Mouse (Mus musculus) heart, embryonic 13.5 days (tissue): Measurements from ENCODE around the gene Prdm5. TPM values are rescaled to one million over a fixed set of nuclear protein-coding genes. Genes with fewer than 3 reads are reported as not detected.

Source experiments
- ATAC-seq: fragments of 200-750 bp; cut with Nextera tagmentation; 2 replicates; pipeline ENCODE4 v1.8.0; 2017; ENCODE audit warnings: moderate TSS enrichment; ENCODE audit not compliant: insufficient number of reproducible peaks, low FRiP score, low TSS enrichment; ENCODE audit errors: extremely low read depth
- H3K27ac ChIP-seq: fragments of 300-500 bp; sonication (generic); replicated peaks from 2 replicates; pipeline ENCODE4 v1.5.1; 2015; ENCODE audit warnings: moderate library complexity, mild to moderate bottlenecking, inconsistent platforms
- H3K27me3 ChIP-seq: fragments of 300-500 bp; sonication (generic); replicated peaks from 2 replicates; pipeline ENCODE4 v1.6.1; 2015; ENCODE audit warnings: mild to moderate bottlenecking, inconsistent platforms
- H3K36me3 ChIP-seq: fragments of 300-500 bp; sonication (generic); 2 replicates; pipeline ENCODE4 v1.6.1; 2015; ENCODE audit warnings: mild to moderate bottlenecking, inconsistent platforms
- H3K4me1 ChIP-seq: fragments of 300-500 bp; sonication (generic); 2 replicates; pipeline ENCODE4 v1.6.1; 2015; ENCODE audit warnings: inconsistent platforms
- H3K4me2 ChIP-seq: fragments of 300-500 bp; sonication (generic); 2 replicates; pipeline ENCODE4 v1.6.1; 2015; ENCODE audit warnings: inconsistent platforms, mild to moderate bottlenecking, moderate library complexity
- H3K4me3 ChIP-seq: fragments of 300-500 bp; sonication (generic); 2 replicates; pipeline ENCODE4 v1.5.1; 2015; ENCODE audit warnings: moderate library complexity, mild to moderate bottlenecking, inconsistent platforms
- H3K9ac ChIP-seq: fragments of 300-500 bp; sonication (generic); 2 replicates; pipeline ENCODE4 v1.6.1; 2015; ENCODE audit warnings: inconsistent platforms, mild to moderate bottlenecking, moderate library complexity
- H3K9me3 ChIP-seq: fragments of 300-500 bp; sonication (generic); 2 replicates; pipeline ENCODE4 v1.6.1; 2016; ENCODE audit warnings: inconsistent platforms
- WGBS: fragments of 180-500 bp; shearing (Covaris S2); methylation state at CpG from one replicate; pipeline ENCODE4 v1.1.7; 2015; ENCODE audit warnings: mixed read lengths; 5-methylcytosine and 5-hydroxymethylcytosine counted together
- polyA plus RNA-seq: library from polyadenylated mRNA; unstranded; fragments of >200 nt; fragmentation: Nextera tagmentation; extraction: Ambion mirVana; gene quantifications from 2 replicates; pipeline ENCODE4 v1.2.1, GENCODE M21; 2015

Prdm5 gene
- polyA plus RNA-seq, 1 experiment from 2014 or later: 12.6 TPM

GRCm38 (mm10) chr6:65773566-65773965 lies 5.2 kb upstream of the Prdm5 start:
- no peak for ATAC-seq
- H3K27me3 ChIP-seq: no peaks in the 10 kb centered on the region
- H3K36me3 ChIP-seq: no peaks in the 10 kb centered on the region
- no peak overlapping the region for H3K27ac ChIP-seq
- no peak overlapping the region for H3K4me3 ChIP-seq
- H3K9ac ChIP-seq: no peak overlapping the region
- H3K4me2 ChIP-seq: no peak overlapping the region
- 0 out of 2 replicates have a peak, but pooled peaks cover 6% of the 10 kb centered on the region for H3K4me1 ChIP-seq
- WGBS: 77% methylated on average over 4 of the region's 4 CpGs
- H3K9me3 ChIP-seq: no peaks in the 10 kb centered on the region

- Histone ChIP-seq H3K9ac (peak overlapping the region; percentile 91), H3K36me3 (no peaks in the 10 kb centered on the region), H3K27me3 (no peaks in the 10 kb centered on the region), H3K4me3 (peak overlapping the region; percentile 78), H3K27ac (0 out of 2 replicates have a peak overlapping the region, but pooled peaks have one; percentile 44), H3K4me2 (peak overlapping the region; percentile 81), H3K9me3 (no peaks in the 10 kb centered on the region), H3K4me1 (peaks cover 30% of the 10 kb centered on the region)
- no peak for ATAC-seq
- WGBS: 79% methylated on average over 4 of the region's 4 CpGs
Measured at GRCm38 (mm10) chr6:65779689-65780233, 973 bp downstream of the Prdm5 start.

GRCm38 (mm10) chr6:65781441-65781840 lies 2.7 kb downstream of the Prdm5 start:
- Histone ChIP-seq H3K9me3 (no peaks in the 10 kb centered on the region), H3K4me3 (no peak overlapping the region), H3K36me3 (no peaks in the 10 kb centered on the region), H3K4me1 (peaks cover 30% of the 10 kb centered on the region), H3K27me3 (no peaks in the 10 kb centered on the region), H3K27ac (no peak overlapping the region), H3K4me2 (no peak overlapping the region), H3K9ac (no peak overlapping the region)
- no peak for ATAC-seq
- WGBS: 68% methylated on average over 7 of the region's 7 CpGs

GRCm38 (mm10) chr6:65783670-65784069 lies 4.9 kb downstream of the Prdm5 start:
- no peaks in the 10 kb centered on the region for H3K27me3 ChIP-seq
- ATAC-seq: no peak
- no peak overlapping the region for H3K4me2 ChIP-seq
- H3K36me3 ChIP-seq: no peaks in the 10 kb centered on the region
- H3K4me1 ChIP-seq: peaks cover 22% of the 10 kb centered on the region
- WGBS: 71% methylated on average over 1 of the region's 1 CpGs
- no peak overlapping the region for H3K27ac ChIP-seq
- H3K4me3 ChIP-seq: no peak overlapping the region
- H3K9ac ChIP-seq: no peak overlapping the region
- H3K9me3 ChIP-seq: no peaks in the 10 kb centered on the region

GRCm38 (mm10) chr6:65792923-65793322 lies 14.1 kb downstream of the Prdm5 start:
- no peak overlapping the region for H3K27ac ChIP-seq
- peaks cover 17% of the 10 kb centered on the region for H3K36me3 ChIP-seq
- H3K4me3 ChIP-seq: no peak overlapping the region
- H3K27me3 ChIP-seq: no peaks in the 10 kb centered on the region
- no peaks in the 10 kb centered on the region for H3K4me1 ChIP-seq
- no peak overlapping the region for H3K9ac ChIP-seq
- no peak overlapping the region for H3K4me2 ChIP-seq
- no peaks in the 10 kb centered on the region for H3K9me3 ChIP-seq
- WGBS: 63% methylated on average over 2 of the region's 2 CpGs
- ATAC-seq: no peak

- Histone ChIP-seq H3K4me2 (no peak overlapping the region), H3K4me3 (no peak overlapping the region), H3K9me3 (no peaks in the 10 kb centered on the region), H3K27me3 (no peaks in the 10 kb centered on the region), H3K36me3 (peaks cover 24% of the 10 kb centered on the region), H3K27ac (no peak overlapping the region), H3K4me1 (no peaks in the 10 kb centered on the region), H3K9ac (no peak overlapping the region)
- 84% methylated on average over 3 of the region's 3 CpGs for WGBS
- no peak for ATAC-seq
Measured at GRCm38 (mm10) chr6:65796552-65796951, 17.8 kb downstream of the Prdm5 start.

- H3K4me3 ChIP-seq: no peak overlapping the region
- 0 out of 2 replicates have a peak, but pooled peaks cover under 1% of the 10 kb centered on the region for H3K4me1 ChIP-seq
- H3K9ac ChIP-seq: no peak overlapping the region
- peaks cover 24% of the 10 kb centered on the region for H3K36me3 ChIP-seq
- no peaks in the 10 kb centered on the region for H3K27me3 ChIP-seq
- no peaks in the 10 kb centered on the region for H3K9me3 ChIP-seq
- no peak overlapping the region for H3K4me2 ChIP-seq
- H3K27ac ChIP-seq: no peak overlapping the region
- WGBS: 70% methylated on average over 2 of the region's 2 CpGs
- no peak for ATAC-seq
Measured at GRCm38 (mm10) chr6:65797276-65797675, 18.5 kb downstream of the Prdm5 start.

- WGBS: 87% methylated on average over 3 of the region's 3 CpGs
- H3K9me3 ChIP-seq: no peaks in the 10 kb centered on the region
- 0 out of 2 replicates have a peak, but pooled peaks cover 3% of the 10 kb centered on the region for H3K4me1 ChIP-seq
- no peak overlapping the region for H3K4me2 ChIP-seq
- no peak overlapping the region for H3K4me3 ChIP-seq
- no peaks in the 10 kb centered on the region for H3K27me3 ChIP-seq
- no peak for ATAC-seq
- H3K9ac ChIP-seq: no peak overlapping the region
- H3K36me3 ChIP-seq: peaks cover 24% of the 10 kb centered on the region
- no peak overlapping the region for H3K27ac ChIP-seq
Measured at GRCm38 (mm10) chr6:65798390-65798789, 19.6 kb downstream of the Prdm5 start.

GRCm38 (mm10) chr6:65811685-65812084 lies 32.9 kb downstream of the Prdm5 start:
- 77% methylated on average over 3 of the region's 3 CpGs for WGBS

GRCm38 (mm10) chr6:65818039-65818747 lies 39.4 kb downstream of the Prdm5 start:
- no peak for ATAC-seq
- 63% methylated on average over 4 of the region's 4 CpGs for WGBS

More at GRCm38 (mm10) chr6:65811685-65812084, 32.9 kb downstream of the Prdm5 start:
- no peak for ATAC-seq
- Histone ChIP-seq H3K9ac (no peak overlapping the region), H3K4me2 (no peak overlapping the region), H3K27me3 (no peaks in the 10 kb centered on the region), H3K27ac (no peak overlapping the region), H3K4me3 (no peak overlapping the region), H3K9me3 (no peaks in the 10 kb centered on the region), H3K4me1 (no peaks in the 10 kb centered on the region), H3K36me3 (peaks cover 4% of the 10 kb centered on the region)

GRCm38 (mm10) chr6:65828656-65829055 lies 49.9 kb downstream of the Prdm5 start:
- no peak overlapping the region for H3K9ac ChIP-seq
- 61% methylated on average over 1 of the region's 1 CpGs for WGBS
- ATAC-seq: no peak
- H3K4me3 ChIP-seq: no peak overlapping the region
- no peak overlapping the region for H3K27ac ChIP-seq
- no peak overlapping the region for H3K4me2 ChIP-seq
- peaks cover 9% of the 10 kb centered on the region for H3K4me1 ChIP-seq
- no peaks in the 10 kb centered on the region for H3K27me3 ChIP-seq
- peaks cover 21% of the 10 kb centered on the region for H3K36me3 ChIP-seq
- peaks cover 6% of the 10 kb centered on the region; the same call in 1 of the 2 replicates for H3K9me3 ChIP-seq

More at GRCm38 (mm10) chr6:65818039-65818747, 39.4 kb downstream of the Prdm5 start:
- Histone ChIP-seq H3K4me1 (peaks cover 18% of the 10 kb centered on the region), H3K9me3 (no peaks in the 10 kb centered on the region), H3K9ac (no peak overlapping the region), H3K27ac (no peak overlapping the region), H3K36me3 (no peaks in the 10 kb centered on the region), H3K27me3 (no peaks in the 10 kb centered on the region), H3K4me2 (no peak overlapping the region), H3K4me3 (no peak overlapping the region)

- H3K9ac ChIP-seq: no peak overlapping the region
- no peak overlapping the region for H3K4me2 ChIP-seq
- H3K36me3 ChIP-seq: peaks cover 27% of the 10 kb centered on the region
- H3K4me3 ChIP-seq: no peak overlapping the region
- no peak overlapping the region for H3K27ac ChIP-seq
- H3K9me3 ChIP-seq: peaks cover 12% of the 10 kb centered on the region; the same call in 1 of the 2 replicates
- H3K4me1 ChIP-seq: 0 out of 2 replicates have a peak, but pooled peaks cover 6% of the 10 kb centered on the region
- no peak for ATAC-seq
- no peaks in the 10 kb centered on the region for H3K27me3 ChIP-seq
- 82% methylated on average over 5 of the region's 5 CpGs for WGBS
Measured at GRCm38 (mm10) chr6:65831443-65831842, 52.7 kb downstream of the Prdm5 start.
